Mouse (Mus musculus): ENCODE measurements around the gene Tspo. TPM values are rescaled to one million over a fixed set of nuclear protein-coding genes. Genes with fewer than 3 reads are reported as not detected.

The Tspo gene
- total and polyA plus RNA-seq, 2 experiments from 2014 or later, result 205 to 335 TPM

DNA sequence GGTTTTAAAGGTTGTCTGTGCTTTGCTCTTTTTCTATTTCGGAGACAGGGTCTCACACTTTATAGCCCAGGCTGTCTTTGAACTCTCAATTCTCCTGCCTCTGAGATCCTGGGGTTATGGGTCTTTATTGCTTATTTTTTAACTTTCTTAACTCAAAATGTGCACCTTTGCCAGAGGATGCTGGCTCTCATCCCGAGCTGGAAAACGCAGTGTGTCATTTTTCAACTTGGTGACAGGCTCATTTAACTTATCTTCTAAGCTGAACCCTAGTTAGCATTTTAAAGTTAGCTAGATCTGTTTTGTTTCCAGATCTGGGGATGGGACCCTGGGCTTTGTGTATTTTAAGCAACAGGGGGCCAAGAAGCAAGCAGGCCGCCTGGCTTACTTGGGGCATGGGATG, 34.5 kb upstream of the Tspo start:
- peak overlapping the region; percentile 72 for H3K27ac ChIP-seq (ENCODE audit: low read depth)
- 0 out of 2 replicates have a peak, but pooled peaks cover 5% of the 10 kb centered on the region for H3K36me3 ChIP-seq (replicated peaks; ENCODE audit: control insufficient read depth, insufficient read depth, low read length)
- H3K9ac ChIP-seq (replicated peaks; ENCODE audit: low read depth, low read length), result 0 out of 2 replicates have a peak overlapping the region, but pooled peaks have one; percentile 27
- H3K9me3 ChIP-seq (replicated peaks; ENCODE audit: control insufficient read depth, low read length), result no peaks in the 10 kb centered on the region
- WGBS, result 38% methylated on average over 4 of the region's 4 CpGs
- H3K27me3 ChIP-seq (ENCODE audit: control insufficient read depth, insufficient read depth, low read length), result no peaks in the 10 kb centered on the region
- TF ChIP-seq EP300 (IDR thresholded peaks at IDR 0.05; ENCODE audit: low read depth) (no peak), CTCF (IDR thresholded peaks at IDR 0.05; ENCODE audit: low read depth) (no peak)
- peak overlapping the region; percentile 93; the same call in 1 of the 2 replicates for H3K4me2 ChIP-seq (ENCODE audit: low read depth, low read length)
- peaks cover 64% of the 10 kb centered on the region for H3K4me1 ChIP-seq (ENCODE audit: control insufficient read depth, insufficient read depth)
- ATAC-seq (ENCODE audit: insufficient read depth, low read depth) (no peak), DNase-seq (ENCODE audit: low spot score) (no peak)
- H3K4me3 ChIP-seq (ENCODE audit: low read depth, low read length), result no peak overlapping the region

- no peak overlapping the region for H3K4me2 ChIP-seq (ENCODE audit: low read depth, low read length)
- 0 out of 2 replicates have a peak, but pooled peaks cover 5% of the 10 kb centered on the region for H3K36me3 ChIP-seq (replicated peaks; ENCODE audit: control insufficient read depth, insufficient read depth, low read length)
- no peak for TF ChIP-seq CTCF (IDR thresholded peaks at IDR 0.05; ENCODE audit: low read depth)
- no peak for TF ChIP-seq EP300 (IDR thresholded peaks at IDR 0.05; ENCODE audit: low read depth)
- ATAC-seq (ENCODE audit: insufficient read depth, low read depth) (no peak), DNase-seq (ENCODE audit: low spot score) (no peak)
- H3K27me3 ChIP-seq (ENCODE audit: control insufficient read depth, insufficient read depth, low read length), result no peaks in the 10 kb centered on the region
- H3K9me3 ChIP-seq (replicated peaks; ENCODE audit: control insufficient read depth, low read length), result no peaks in the 10 kb centered on the region
- no peak overlapping the region for H3K9ac ChIP-seq (replicated peaks; ENCODE audit: low read depth, low read length)
- peak overlapping the region; percentile 72 for H3K27ac ChIP-seq (ENCODE audit: low read depth)
- no peak overlapping the region for H3K4me3 ChIP-seq (ENCODE audit: low read depth, low read length)
- H3K4me1 ChIP-seq (ENCODE audit: control insufficient read depth, insufficient read depth), result peaks cover 60% of the 10 kb centered on the region
- 44% methylated on average over 5 of the region's 5 CpGs for WGBS
These were observed 33.6 kb upstream of the Tspo start for GRCm38 (mm10) chr15:83529765-83530164.

- no peak overlapping the region for H3K4me2 ChIP-seq (ENCODE audit: low read depth, low read length)
- H3K4me1 ChIP-seq (ENCODE audit: control insufficient read depth, insufficient read depth), result peaks cover 60% of the 10 kb centered on the region
- 0 out of 2 replicates have a peak, but pooled peaks cover 5% of the 10 kb centered on the region for H3K36me3 ChIP-seq (replicated peaks; ENCODE audit: control insufficient read depth, insufficient read depth, low read length)
- H3K9ac ChIP-seq (replicated peaks; ENCODE audit: low read depth, low read length), result no peak overlapping the region
- no peaks in the 10 kb centered on the region for H3K9me3 ChIP-seq (replicated peaks; ENCODE audit: control insufficient read depth, low read length)
- TF ChIP-seq CTCF (IDR thresholded peaks at IDR 0.05; ENCODE audit: low read depth) (no peak), EP300 (IDR thresholded peaks at IDR 0.05; ENCODE audit: low read depth) (no peak)
- H3K27me3 ChIP-seq (ENCODE audit: control insufficient read depth, insufficient read depth, low read length), result no peaks in the 10 kb centered on the region
- DNase-seq (ENCODE audit: low spot score), result no peak
- WGBS, result 66% methylated on average over 9 of the region's 9 CpGs
- peak overlapping the region; percentile 72 for H3K27ac ChIP-seq (ENCODE audit: low read depth)
- ATAC-seq (ENCODE audit: insufficient read depth, low read depth), result no peak
- no peak overlapping the region for H3K4me3 ChIP-seq (ENCODE audit: low read depth, low read length)
These were observed 33.2 kb upstream of the Tspo start for GRCm38 (mm10) chr15:83530233-83530632.

GRCm38 (mm10) chr15:83530688-83531087, 32.7 kb upstream of the Tspo start:
- TF ChIP-seq EP300 (IDR thresholded peaks at IDR 0.05; ENCODE audit: low read depth), result no peak
- no peak for TF ChIP-seq CTCF (IDR thresholded peaks at IDR 0.05; ENCODE audit: low read depth)
- H3K27me3 ChIP-seq (ENCODE audit: control insufficient read depth, insufficient read depth, low read length), result no peaks in the 10 kb centered on the region
- WGBS, result 77% methylated on average over 6 of the region's 6 CpGs
- DNase-seq (ENCODE audit: low spot score) (no peak), ATAC-seq (ENCODE audit: insufficient read depth, low read depth) (no peak)
- H3K27ac ChIP-seq (ENCODE audit: low read depth), result peak overlapping the region; percentile 72
- no peak overlapping the region for H3K4me3 ChIP-seq (ENCODE audit: low read depth, low read length)
- H3K9me3 ChIP-seq (replicated peaks; ENCODE audit: control insufficient read depth, low read length), result no peaks in the 10 kb centered on the region
- no peak overlapping the region for H3K9ac ChIP-seq (replicated peaks; ENCODE audit: low read depth, low read length)
- H3K36me3 ChIP-seq (replicated peaks; ENCODE audit: control insufficient read depth, insufficient read depth, low read length), result 0 out of 2 replicates have a peak, but pooled peaks cover 5% of the 10 kb centered on the region
- no peak overlapping the region for H3K4me2 ChIP-seq (ENCODE audit: low read depth, low read length)
- H3K4me1 ChIP-seq (ENCODE audit: control insufficient read depth, insufficient read depth), result peaks cover 60% of the 10 kb centered on the region

DNA sequence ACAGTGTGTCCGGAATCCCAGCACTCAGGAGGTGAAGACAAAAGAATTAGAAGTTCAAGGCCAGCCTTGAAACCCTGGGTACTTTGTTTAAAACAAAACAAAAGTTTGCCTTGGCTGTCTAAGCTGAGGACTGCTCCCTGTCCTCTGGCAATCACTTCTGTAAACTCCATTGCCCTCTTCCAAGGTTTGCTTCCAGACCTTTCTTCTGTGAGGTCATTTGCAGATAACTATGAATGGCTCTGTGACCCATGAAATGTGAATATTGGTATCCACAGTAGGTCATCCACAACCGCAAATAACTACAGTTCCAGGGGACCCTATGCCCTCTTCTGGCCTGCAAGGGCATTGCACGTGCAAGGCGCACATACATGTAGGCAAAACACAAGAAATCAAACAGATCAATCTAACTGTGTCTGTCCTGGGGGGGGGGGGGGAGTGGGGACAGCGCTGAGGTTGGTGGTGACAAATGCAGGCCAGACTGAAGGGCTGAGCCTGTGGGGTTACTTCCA, 31.4 kb upstream of the Tspo start:
- Histone ChIP-seq H3K36me3 (replicated peaks; ENCODE audit: control insufficient read depth, insufficient read depth, low read length) (0 out of 2 replicates have a peak, but pooled peaks cover 5% of the 10 kb centered on the region), H3K4me2 (ENCODE audit: low read depth, low read length) (no peak overlapping the region), H3K4me1 (ENCODE audit: control insufficient read depth, insufficient read depth) (peaks cover 63% of the 10 kb centered on the region), H3K27ac (ENCODE audit: low read depth) (no peak overlapping the region), H3K9me3 (replicated peaks; ENCODE audit: control insufficient read depth, low read length) (no peaks in the 10 kb centered on the region), H3K4me3 (ENCODE audit: low read depth, low read length) (no peak overlapping the region), H3K27me3 (ENCODE audit: control insufficient read depth, insufficient read depth, low read length) (no peaks in the 10 kb centered on the region), H3K9ac (replicated peaks; ENCODE audit: low read depth, low read length) (no peak overlapping the region)
- DNase-seq (ENCODE audit: low spot score), result no peak
- TF ChIP-seq EP300 (IDR thresholded peaks at IDR 0.05; ENCODE audit: low read depth), result no peak
- peak; percentile 28 for TF ChIP-seq CTCF (IDR thresholded peaks at IDR 0.05; ENCODE audit: low read depth)
- ATAC-seq (ENCODE audit: insufficient read depth, low read depth), result no peak
- WGBS, result 96% methylated on average over 4 of the region's 5 CpGs

GRCm38 (mm10) chr15:83532606-83533005, 30.8 kb upstream of the Tspo start:
- Histone ChIP-seq H3K4me2 (ENCODE audit: low read depth, low read length) (no peak overlapping the region), H3K27ac (ENCODE audit: low read depth) (no peak overlapping the region), H3K9me3 (replicated peaks; ENCODE audit: control insufficient read depth, low read length) (no peaks in the 10 kb centered on the region), H3K27me3 (ENCODE audit: control insufficient read depth, insufficient read depth, low read length) (no peaks in the 10 kb centered on the region), H3K9ac (replicated peaks; ENCODE audit: low read depth, low read length) (no peak overlapping the region), H3K36me3 (replicated peaks; ENCODE audit: control insufficient read depth, insufficient read depth, low read length) (0 out of 2 replicates have a peak, but pooled peaks cover 5% of the 10 kb centered on the region), H3K4me1 (ENCODE audit: control insufficient read depth, insufficient read depth) (peaks cover 57% of the 10 kb centered on the region), H3K4me3 (ENCODE audit: low read depth, low read length) (no peak overlapping the region)
- TF ChIP-seq CTCF (IDR thresholded peaks at IDR 0.05; ENCODE audit: low read depth) (no peak), EP300 (IDR thresholded peaks at IDR 0.05; ENCODE audit: low read depth) (no peak)
- ATAC-seq (ENCODE audit: insufficient read depth, low read depth) (no peak), DNase-seq (ENCODE audit: low spot score) (no peak)
- WGBS, result 80% methylated on average over 7 of the region's 7 CpGs
